Mouse (Mus musculus): Measurements from ENCODE around the gene Cep131.

Cep131 gene

GRCm38 (mm10) chr11:120052274-120052673 is 34.4 kb downstream of the Cep131 start:
- DNase-seq (ENCODE audit: low spot score in 2 of 2) = peak; percentile 33 to 56

DNA sequence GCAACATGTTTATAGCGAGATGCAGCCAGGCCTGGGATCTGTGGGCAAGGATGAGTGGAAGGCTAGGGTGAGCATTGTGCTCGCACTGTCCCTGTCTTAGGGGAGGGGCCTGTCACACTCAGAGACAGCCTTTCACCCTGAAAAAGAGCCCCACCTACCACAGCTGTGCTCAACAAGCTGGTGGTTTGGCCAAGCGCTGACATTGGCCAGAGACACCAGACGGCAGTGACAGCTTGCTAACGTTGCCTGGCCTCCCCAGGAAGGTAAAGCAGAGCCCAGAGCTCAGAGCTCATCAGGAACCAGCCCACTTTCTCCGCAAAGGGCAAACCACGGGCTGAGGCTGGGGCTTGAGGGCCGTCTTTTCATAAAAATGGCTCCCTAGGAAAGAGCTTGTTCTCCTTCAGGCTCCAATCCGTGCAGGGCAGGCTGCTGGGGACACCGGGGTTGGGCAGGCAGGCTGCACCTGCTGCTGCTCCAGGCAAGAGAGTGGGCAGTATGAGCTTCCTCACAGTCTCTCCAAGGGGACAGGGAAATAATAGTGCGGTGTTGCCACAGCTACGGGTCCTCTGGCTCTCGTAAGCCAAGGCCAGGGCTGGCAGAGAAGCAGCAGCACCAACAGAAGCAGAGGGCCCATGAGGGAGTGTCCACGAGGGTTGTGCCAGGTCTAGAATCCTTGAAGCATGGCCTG is 35.4 kb downstream of the Cep131 start:
- no peak for DNase-seq (ENCODE audit: low spot score in 2 of 2)

DNA sequence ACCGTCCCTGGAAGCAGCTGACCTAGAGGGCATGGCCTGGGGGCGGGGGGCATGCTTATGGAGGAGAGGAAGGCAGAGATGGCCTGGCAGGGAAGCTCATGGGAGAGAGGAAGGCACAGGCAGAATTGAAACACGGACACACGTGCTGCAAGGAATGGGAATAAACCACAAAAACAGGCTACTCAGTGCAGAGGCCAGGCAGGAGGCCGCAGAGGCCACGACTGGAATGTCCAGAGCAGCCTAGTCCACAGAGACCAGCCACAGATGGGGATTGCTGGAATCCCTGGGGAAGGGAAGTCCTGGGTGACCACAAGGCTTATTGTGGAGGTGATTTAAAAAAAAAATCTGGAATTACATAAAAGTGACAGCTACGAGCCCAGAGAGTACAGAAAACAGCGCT is 37.6 kb downstream of the Cep131 start:
- no peak for DNase-seq (ENCODE audit: low spot score in 2 of 2)

DNA sequence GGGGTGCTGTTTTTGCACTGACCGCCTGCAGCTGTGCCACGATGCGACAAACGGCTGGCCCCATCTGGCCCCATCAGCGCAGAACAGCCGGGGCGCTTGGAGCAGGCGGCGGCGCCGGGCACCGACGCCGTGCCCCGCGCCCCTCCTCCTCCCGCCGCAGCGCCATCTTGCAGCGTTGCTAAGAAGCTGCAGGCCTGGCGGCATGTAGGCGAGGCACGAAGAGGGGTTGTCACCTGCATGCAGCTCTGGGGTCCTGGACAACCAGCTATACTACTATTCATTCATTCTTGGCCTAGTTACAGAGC is 38.4 kb downstream of the Cep131 start:
- no peak for DNase-seq (ENCODE audit: low spot score in 2 of 2)

DNA sequence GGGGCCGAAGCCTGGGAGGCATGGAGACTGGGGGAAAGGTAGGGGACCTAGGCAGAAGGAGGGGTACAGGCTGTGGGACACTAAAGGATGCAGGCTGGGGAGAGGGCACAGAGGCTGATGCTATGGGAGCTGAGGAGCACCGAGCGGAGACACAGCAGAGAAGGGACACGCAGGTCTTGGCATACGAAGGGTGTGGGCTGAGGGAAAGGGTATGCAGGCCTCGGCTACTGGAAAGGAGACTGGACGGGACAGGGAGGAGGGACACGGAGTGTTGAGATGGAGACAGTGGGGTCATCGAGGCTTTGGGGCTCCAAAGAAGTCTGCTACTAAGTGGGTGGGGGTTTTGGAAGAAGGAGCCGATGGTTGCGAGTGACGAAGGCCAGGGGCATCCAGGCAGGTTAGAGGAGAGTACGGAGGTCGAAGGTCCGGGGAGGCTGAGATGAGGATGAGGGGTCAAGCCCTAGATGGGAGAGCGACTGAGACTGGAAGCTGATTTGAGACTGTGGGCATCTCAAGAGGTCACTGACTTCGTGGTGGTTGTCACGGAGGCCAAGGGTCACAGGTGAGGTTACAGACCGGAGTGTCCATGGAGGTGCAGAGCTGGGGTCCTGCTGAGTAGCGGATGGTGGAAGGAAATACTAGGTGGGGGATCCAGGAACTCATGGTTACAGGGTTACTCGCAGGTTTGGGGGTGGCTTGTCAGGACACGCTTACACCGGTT is 38.9 kb downstream of the Cep131 start:
- DNase-seq (ENCODE audit: low spot score in 2 of 2) = no peak

DNA sequence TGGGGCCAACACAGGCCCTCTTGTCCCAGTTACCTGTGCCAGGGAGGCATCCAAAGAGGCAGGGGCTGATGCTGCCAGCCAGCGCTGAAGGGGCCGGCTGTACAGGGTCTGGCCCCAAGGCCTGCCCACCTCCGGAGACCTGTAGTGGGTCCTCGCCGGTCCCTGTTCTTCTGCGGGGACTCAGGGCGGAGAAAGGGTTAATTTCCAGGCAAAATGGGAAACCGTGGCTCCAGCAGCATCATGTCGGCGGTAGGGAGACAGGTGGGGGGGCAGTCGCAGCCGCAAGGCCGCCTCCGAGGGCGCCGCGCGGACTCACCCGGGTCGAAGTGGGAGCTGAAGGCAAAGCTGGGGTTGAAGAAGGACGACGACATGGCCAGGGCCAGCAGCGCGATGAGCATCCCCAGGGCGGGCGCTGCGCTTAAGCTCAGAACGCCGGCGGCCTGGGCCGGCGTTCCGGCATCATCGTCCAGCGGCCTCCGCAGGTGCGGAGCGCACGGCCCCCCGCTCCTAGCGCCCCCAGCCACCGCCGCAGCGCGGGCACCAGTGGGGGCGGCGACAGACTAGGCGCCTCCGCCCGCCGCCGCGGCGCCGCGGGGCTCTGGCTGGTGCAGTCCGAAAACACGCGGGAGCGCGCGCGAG is 40.0 kb downstream of the Cep131 start, which contains the start of gene Aatk:
Gene Aatk, minus strand, starts transcription at position 615 of the 639 bp plus-strand sequence.
- no peak for DNase-seq (ENCODE audit: low spot score in 2 of 2)

DNA sequence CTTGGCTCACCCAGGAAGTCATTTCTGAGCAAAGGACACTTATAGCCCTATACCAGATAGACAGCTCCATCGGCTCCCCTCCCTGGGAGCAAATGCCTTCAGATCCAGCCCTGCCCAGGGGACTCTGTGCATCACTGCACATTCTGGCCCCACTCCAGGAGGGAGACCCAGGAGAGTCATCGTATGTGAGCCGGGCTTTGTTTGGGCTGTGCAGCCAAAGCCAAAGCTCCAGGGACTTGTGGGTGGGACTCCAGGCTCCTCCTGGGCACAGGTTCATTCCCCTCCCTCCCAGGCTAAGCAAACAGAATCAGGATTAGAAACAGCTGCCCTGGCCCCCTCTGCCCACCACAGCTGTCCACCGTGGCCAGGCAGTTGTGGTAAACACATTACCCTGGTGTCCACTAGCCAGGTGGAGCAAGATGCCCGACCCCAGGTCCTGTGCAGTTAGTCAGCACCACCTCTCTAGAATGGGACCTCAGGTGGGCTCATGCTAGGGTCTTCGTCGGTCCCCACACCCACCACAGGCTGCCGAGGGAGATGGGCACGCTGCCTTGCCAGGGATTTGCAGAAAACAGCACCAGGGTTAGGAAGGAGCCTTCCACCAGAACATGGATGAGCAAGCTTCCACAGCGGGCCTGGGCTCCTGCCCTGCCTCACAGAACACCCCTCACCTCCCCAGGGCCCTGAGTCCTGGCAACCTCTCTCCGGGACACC is 40.6 kb downstream of the Cep131 start:
- peak; percentile 31 to 43 for DNase-seq (ENCODE audit: low spot score in 2 of 2)

GRCm38 (mm10) chr11:120045341-120045740 is 41.3 kb downstream of the Cep131 start:
- DNase-seq (ENCODE audit: low spot score in 2 of 2) = no peak

- peak; percentile 27 to 34 for DNase-seq (ENCODE audit: low spot score in 2 of 2)
Observed at GRCm38 (mm10) chr11:120042141-120042838, 44.3 kb downstream of the Cep131 start.

DNA sequence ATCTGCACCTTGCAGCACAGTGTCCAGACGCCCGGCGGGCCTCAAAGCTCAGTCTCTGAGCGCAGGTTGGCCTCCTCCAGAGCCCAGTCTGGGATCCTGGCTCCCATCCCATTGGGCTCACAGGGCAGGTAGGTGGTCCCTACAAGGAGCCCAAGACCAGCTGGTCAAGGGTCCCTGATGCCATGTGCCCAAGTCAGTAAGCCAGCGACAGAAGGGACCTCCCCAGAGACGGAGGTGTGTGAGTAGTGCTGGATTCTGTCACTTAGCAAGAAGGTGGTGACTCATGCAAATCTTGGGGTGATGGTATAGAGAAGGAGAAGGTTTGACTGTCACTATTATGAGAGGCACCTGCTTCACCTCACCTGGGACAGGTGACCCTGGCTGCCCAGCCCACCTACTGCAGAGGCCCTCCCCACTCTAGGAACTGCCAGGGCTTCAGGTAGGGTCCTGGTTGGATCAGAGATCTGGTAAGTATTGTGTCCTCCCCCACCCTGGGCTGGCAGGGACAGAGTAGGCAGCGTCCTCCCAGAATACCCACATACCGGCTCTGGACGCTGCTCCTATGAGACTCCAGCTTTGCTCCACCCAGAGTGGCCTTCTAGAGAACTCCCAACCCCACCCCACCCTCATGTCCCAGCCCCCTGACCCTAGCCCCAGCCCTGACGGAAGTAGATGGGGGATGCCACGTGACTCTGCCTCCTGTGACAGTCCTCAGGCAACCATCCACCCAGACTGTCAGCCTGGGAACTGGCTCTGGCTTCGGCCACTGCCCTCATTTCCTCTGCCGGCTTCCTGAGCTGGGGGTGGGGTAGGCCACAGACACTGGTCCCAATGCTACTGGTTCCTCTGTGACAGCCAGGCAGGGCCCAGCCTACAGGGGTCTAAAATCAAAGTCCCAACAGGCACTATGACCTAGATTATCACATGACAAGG is 45.2 kb downstream of the Cep131 start:
- DNase-seq (ENCODE audit: low spot score in 2 of 2) = peak; percentile 88 to 95

DNA sequence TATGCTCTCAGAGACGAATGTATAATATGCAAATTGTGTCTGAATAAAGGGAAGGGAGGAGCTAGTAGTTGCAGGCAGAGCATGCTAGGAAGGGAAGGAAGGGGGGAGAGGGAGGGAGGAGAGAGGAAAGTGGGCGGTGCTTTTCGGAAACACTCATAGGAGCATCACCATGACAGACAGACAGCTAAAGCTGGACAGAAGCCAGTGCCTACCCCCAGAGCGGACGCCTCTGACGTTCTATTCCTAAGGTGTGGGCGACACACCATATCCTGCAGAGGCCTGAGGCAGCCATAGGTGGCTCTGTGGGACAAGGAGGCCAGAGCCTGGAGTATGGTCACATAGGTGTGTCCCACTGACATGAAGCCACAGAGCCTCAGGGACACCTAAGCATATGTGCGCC is 46.2 kb downstream of the Cep131 start:
- no peak for DNase-seq (ENCODE audit: low spot score in 2 of 2)

GRCm38 (mm10) chr11:120039581-120039980 is 47.0 kb downstream of the Cep131 start:
- peak; percentile 31 to 47 for DNase-seq (ENCODE audit: low spot score in 2 of 2)

DNA sequence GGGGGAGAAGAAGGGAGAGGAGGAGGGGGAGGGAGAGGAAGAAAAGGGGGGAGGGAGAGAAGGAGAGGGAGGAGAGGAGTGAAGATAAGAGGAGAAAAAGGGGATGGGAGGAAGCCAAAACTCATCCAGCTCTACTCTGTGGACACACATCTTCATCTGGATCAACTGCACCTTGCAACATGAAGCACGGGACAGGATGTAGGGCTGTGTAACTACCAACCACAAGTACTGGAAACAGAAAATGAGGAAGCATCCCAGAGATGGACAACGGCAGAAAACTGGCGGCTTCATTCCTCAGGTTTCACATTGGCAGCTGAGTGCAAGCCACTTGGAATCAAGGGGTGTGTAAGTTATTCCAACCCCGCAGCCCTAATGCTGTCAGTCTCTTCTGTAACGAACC is 51.9 kb downstream of the Cep131 start:
- DNase-seq (ENCODE audit: low spot score in 2 of 2) = no peak

GRCm38 (mm10) chr11:120034306-120034705 is 52.3 kb downstream of the Cep131 start:
- DNase-seq (ENCODE audit: low spot score in 2 of 2) = no peak

DNA sequence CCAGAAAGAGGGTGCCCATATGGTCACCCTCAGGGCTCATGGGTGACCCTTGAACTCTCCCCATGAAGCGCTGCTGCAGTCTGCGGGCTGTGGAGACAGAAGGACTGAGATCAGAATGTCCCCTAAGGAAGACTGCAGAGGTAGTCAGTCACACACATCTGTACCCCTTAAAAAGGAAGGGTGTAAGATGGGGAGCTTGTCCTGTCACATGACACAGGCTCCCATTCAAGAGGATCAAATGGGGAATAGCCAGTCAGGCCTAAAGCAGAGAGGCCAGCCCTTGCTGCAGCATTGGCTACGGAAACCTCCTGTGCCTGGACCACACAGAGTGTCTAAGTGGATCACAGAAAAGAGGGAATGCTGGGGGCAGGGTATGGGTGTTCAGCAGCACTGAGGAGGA is 53.2 kb downstream of the Cep131 start:
- no peak for DNase-seq (ENCODE audit: low spot score in 2 of 2)

DNA sequence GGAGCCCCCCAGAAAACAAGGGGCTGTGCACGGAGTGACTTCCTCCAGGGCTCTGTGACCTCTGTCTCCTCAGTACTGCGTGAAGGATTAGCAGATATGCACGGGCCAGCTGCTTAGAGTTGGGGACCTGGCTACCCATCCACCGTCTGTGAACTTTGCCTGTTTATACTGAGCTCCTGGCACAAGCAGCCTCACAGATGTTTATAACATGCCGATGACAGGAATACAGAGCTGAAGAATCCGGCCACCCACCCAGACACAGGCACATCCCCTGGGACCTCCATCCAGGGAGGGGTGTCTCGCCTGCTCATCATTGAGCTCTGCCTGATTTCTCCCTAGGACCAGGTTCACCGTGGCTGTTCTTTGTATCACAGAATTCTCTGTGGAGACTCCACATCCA is 54.6 kb downstream of the Cep131 start:
- no peak for DNase-seq (ENCODE audit: low spot score in 2 of 2)

GRCm38 (mm10) chr11:120030145-120030901 is 56.3 kb downstream of the Cep131 start:
- peak in 1 of 2 experiments; percentile 43 for DNase-seq (ENCODE audit: low spot score in 2 of 2)

DNA sequence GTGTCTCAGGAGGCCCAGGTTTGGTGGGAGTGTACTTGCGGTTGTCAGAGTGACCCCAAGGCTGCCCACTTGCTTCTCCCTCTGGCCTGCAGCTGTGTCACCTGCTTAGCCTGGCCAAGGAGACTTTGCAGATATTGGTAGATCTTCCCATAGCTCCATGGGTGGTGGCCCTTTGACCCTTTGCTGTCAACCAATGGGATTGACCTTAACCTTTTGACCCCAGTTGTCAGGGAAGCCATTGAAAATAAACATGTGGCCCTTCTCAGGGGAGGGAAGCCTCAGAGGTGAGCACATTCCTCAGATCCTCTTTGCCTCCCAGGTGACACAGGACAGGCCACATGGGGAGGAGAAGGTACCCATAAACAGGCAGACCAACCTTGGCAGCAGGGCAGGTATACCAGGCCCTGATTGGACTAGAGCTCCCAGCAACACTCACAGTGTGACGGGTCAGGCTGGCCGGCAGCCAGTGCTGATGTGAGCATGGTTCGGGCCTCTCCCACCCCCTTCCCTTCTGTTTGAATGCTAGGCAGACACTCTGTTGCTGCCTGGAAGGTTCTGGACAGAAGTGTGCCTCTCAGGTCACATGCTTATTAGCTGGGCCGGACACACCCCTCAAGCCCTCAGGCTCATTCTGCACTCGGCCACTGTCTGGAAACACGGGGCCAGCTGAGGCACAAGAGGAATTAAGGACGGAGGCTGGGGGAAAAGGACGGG is 57.0 kb downstream of the Cep131 start:
- no peak for DNase-seq (ENCODE audit: low spot score in 2 of 2)

Measured in heart, adult 9 months (tissue).